Mouse (Mus musculus) E14TG2a.4 (cell line): ENCODE data around the gene Cggbp1.

Experiments used
- CTCF ChIP-seq: conservative IDR thresholded peaks from 2 replicates; pipeline ENCODE4 v1.5.1; 2014; ENCODE audit warnings: low read length
- NANOG ChIP-seq: IDR thresholded peaks from 2 replicates; pipeline ENCODE4 v1.6.1; 2014; ENCODE audit warnings: borderline replicate concordance, low read length, mixed read lengths

GRCm38 (mm10) chr16:64885547-64885946 lies 33.8 kb downstream of the Cggbp1 start:
- TF ChIP-seq CTCF (no peak), NANOG (peak; percentile 96)
